Mouse (Mus musculus) cerebellum, adult 9-10 months (tissue): Measurements from ENCODE around the gene Slc22a13.

Experiments
- DNase-seq: peaks from one replicate; pipeline ENCODE4 v3.0.0; 2022

The Slc22a13 gene

GRCm38 (mm10) chr9:119199151-119199861 is 9.6 kb downstream of the Slc22a13 start:
- no peak for DNase-seq

GRCm38 (mm10) chr9:119192202-119192990 is 16.5 kb downstream of the Slc22a13 start:
- peak; percentile 9 for DNase-seq

- peak; percentile 10 for DNase-seq
Observed at GRCm38 (mm10) chr9:119181241-119181728, 27.6 kb downstream of the Slc22a13 start.

- no peak for DNase-seq
Observed at GRCm38 (mm10) chr9:119179292-119179691, 29.6 kb downstream of the Slc22a13 start.

- DNase-seq = no peak
Observed at GRCm38 (mm10) chr9:119167608-119168007, 41.3 kb downstream of the Slc22a13 start.

GRCm38 (mm10) chr9:119165548-119165947 is 43.4 kb downstream of the Slc22a13 start:
- DNase-seq = no peak

GRCm38 (mm10) chr9:119164743-119165142 is 44.2 kb downstream of the Slc22a13 start:
- DNase-seq = no peak

- DNase-seq = no peak
Observed at GRCm38 (mm10) chr9:119160689-119161088, 48.2 kb downstream of the Slc22a13 start.

GRCm38 (mm10) chr9:119158861-119159260 is 50.0 kb downstream of the Slc22a13 start, which contains the start of gene Gm47289:
Gm47289 (plus strand) TSS chr9:119159161.
- DNase-seq = no peak

GRCm38 (mm10) chr9:119156278-119157201 is 52.4 kb downstream of the Slc22a13 start, which contains the start of gene Acaa1b:
Acaa1b (minus strand) TSS chr9:119157093.
- DNase-seq = peak; percentile 38

GRCm38 (mm10) chr9:119155826-119156225 is 53.1 kb downstream of the Slc22a13 start:
- DNase-seq = no peak

- DNase-seq = no peak
Observed at GRCm38 (mm10) chr9:119155416-119155815, 53.5 kb downstream of the Slc22a13 start.

- no peak for DNase-seq
Observed at GRCm38 (mm10) chr9:119151751-119152150, 57.1 kb downstream of the Slc22a13 start.

- no peak for DNase-seq
Observed at GRCm38 (mm10) chr9:119149601-119150000, 59.3 kb downstream of the Slc22a13 start.

- DNase-seq = no peak
Observed at GRCm38 (mm10) chr9:119146098-119146770, 62.7 kb downstream of the Slc22a13 start.

GRCm38 (mm10) chr9:119145638-119146037 is 63.3 kb downstream of the Slc22a13 start:
- no peak for DNase-seq

- DNase-seq = no peak
Observed at GRCm38 (mm10) chr9:119145137-119145536, 63.8 kb downstream of the Slc22a13 start.

GRCm38 (mm10) chr9:119144696-119145095 is 64.2 kb downstream of the Slc22a13 start:
- peak; percentile 14 for DNase-seq

GRCm38 (mm10) chr9:119143372-119143771 is 65.5 kb downstream of the Slc22a13 start:
- no peak for DNase-seq
